Mouse (Mus musculus) monocyte, adult 5-6 weeks (primary cell): ENCODE measurements around the gene Esrp2. TPM values are rescaled to one million over a fixed set of nuclear protein-coding genes. Genes with fewer than 3 reads are reported as not detected.

ENCODE experiments used
- ATAC-seq: fragments of 153-309, 156-312 bp; replicated peaks from 2 replicates; pipeline ENCODE4 v1.8.0; 2017; ENCODE audit warnings: mild to moderate bottlenecking; ENCODE audit not compliant: low TSS enrichment, insufficient number of reproducible peaks, severe bottlenecking, poor library complexity, low FRiP score
- total RNA-seq: library from RNA; stranded (forward); fragments of 200-1000, 200-491, 200-594 nt; gene quantifications from 3 replicates; pipeline ENCODE4 v1.2.3, GENCODE M21; 2017

The Esrp2 gene
- total RNA-seq, 1 experiment from 2014 or later: not detected

GRCm38 (mm10) chr8:106149801-106150652, 13.3 kb upstream of the Esrp2 start, which contains the start of gene Pla2g15:
Pla2g15 (plus strand) TSS chr8:106150399.
- peak; percentile 94 for ATAC-seq

- ATAC-seq: no peak
These were observed 12.3 kb upstream of the Esrp2 start for GRCm38 (mm10) chr8:106149025-106149424.

- no peak for ATAC-seq
These were observed 11.2 kb upstream of the Esrp2 start for GRCm38 (mm10) chr8:106147868-106148565.

GRCm38 (mm10) chr8:106146014-106146413, 9.2 kb upstream of the Esrp2 start:
- ATAC-seq: no peak

- ATAC-seq: no peak
These were observed 8.6 kb upstream of the Esrp2 start for GRCm38 (mm10) chr8:106145331-106145730.

GRCm38 (mm10) chr8:106140769-106141168, 4.0 kb upstream of the Esrp2 start:
- ATAC-seq: peak; percentile 80

- no peak for ATAC-seq
These were observed 3.4 kb upstream of the Esrp2 start for GRCm38 (mm10) chr8:106140191-106140590.

GRCm38 (mm10) chr8:106138616-106139015, 1.8 kb upstream of the Esrp2 start:
- no peak for ATAC-seq

GRCm38 (mm10) chr8:106137906-106138477, 1.2 kb upstream of the Esrp2 start:
- ATAC-seq: peak; percentile 38; the same call in 1 of the 2 replicates

GRCm38 (mm10) chr8:106137218-106137905, 588 bp upstream of the Esrp2 start:
- no peak for ATAC-seq

GRCm38 (mm10) chr8:106135672-106136071, 1.1 kb downstream of the Esrp2 start:
- no peak for ATAC-seq

- ATAC-seq: no peak
These were observed 1.8 kb downstream of the Esrp2 start for GRCm38 (mm10) chr8:106134751-106135571.

GRCm38 (mm10) chr8:106133946-106134345, 2.8 kb downstream of the Esrp2 start:
- ATAC-seq: no peak

- no peak for ATAC-seq
These were observed 3.2 kb downstream of the Esrp2 start for GRCm38 (mm10) chr8:106133526-106133925.

- no peak for ATAC-seq
These were observed 4.4 kb downstream of the Esrp2 start for GRCm38 (mm10) chr8:106132356-106132755.

- no peak for ATAC-seq
These were observed 5.1 kb downstream of the Esrp2 start for GRCm38 (mm10) chr8:106131488-106132222.

GRCm38 (mm10) chr8:106131021-106131420, 5.8 kb downstream of the Esrp2 start:
- ATAC-seq: no peak

GRCm38 (mm10) chr8:106130505-106130904, 6.3 kb downstream of the Esrp2 start:
- ATAC-seq: no peak
